Mouse (Mus musculus) v-Abl transformed pro-B cells (cell line): Measurements from ENCODE around the gene Vrtn.

Source experiments
- in situ Hi-C, 2 experiments: fragments of 400-800 bp; cut with MboI; formaldehyde crosslinking; loops; one replicate each; pipeline ENCODE4 v1.15.1; 2025; ENCODE audit not compliant: unreplicated experiment in 2 of 2

Vrtn gene

GRCm38 (mm10) chr12:84640654-84641053 lies at the start of gene Vrtn:
TSS of gene Vrtn (plus strand) at chr12:84641019.
- in situ Hi-C loops = loop anchor here in 1 of 2 experiments (25.0 kb wide), 1 partner anchor 672 kb away; no protein-coding TSS in a partner anchor

GRCm38 (mm10) chr12:84598324-84598723 lies 42.5 kb upstream of the Vrtn start:
- in situ Hi-C loops = loop anchor here in 1 of 2 experiments (25.0 kb wide), 1 partner anchor 436 kb away; no protein-coding TSS in a partner anchor

GRCm38 (mm10) chr12:84604001-84604400 lies 36.8 kb upstream of the Vrtn start:
- in situ Hi-C loops = no loop called here

GRCm38 (mm10) chr12:84605860-84606259 lies 35.0 kb upstream of the Vrtn start:
- in situ Hi-C loops = no loop called here

GRCm38 (mm10) chr12:84611718-84612117 lies 29.1 kb upstream of the Vrtn start:
- in situ Hi-C loops = no loop called here

DNA sequence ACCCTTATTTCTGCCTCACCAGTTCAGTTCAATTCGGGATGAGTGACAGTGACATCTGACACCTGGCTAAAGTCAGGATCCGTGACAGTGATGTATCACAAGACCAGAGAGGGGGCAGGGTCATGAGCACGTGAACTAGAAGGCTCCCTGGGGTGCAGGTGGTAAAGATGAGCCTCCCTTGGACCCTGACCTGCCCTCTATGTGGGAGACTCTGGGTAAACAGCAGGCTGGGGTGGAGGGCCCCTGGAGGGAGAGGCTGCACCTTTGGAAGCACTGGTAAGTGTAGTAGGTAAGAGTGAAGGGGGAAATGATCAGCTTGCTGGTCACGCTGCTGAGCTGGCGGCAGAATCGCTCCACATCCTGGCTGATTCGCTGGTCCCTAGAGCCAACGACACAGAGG lies 28.3 kb upstream of the Vrtn start:
- in situ Hi-C loops = no loop called here

- in situ Hi-C loops = no loop called here
These were observed 26.8 kb upstream of the Vrtn start for GRCm38 (mm10) chr12:84614001-84614400.

DNA sequence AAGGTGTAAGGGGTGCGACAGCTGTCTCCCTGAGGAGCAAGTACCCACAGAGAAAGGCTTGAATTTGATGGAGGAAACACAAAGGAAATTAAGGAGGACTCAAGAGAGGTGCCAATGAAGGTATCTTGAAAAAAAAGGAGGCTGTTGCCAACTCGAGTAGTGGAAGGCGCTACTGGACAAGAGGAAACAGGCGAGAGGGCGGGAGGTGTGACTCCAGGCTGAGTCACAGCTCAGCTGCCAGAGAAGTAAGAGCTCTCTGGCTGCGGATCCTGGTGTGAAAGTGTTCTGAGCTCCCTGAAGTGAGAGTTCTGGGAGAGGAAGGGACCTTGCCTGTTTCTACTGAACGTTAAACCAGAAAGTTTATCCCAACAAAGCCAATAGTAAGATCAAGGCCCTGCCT lies 26.3 kb upstream of the Vrtn start:
- in situ Hi-C loops = no loop called here

DNA sequence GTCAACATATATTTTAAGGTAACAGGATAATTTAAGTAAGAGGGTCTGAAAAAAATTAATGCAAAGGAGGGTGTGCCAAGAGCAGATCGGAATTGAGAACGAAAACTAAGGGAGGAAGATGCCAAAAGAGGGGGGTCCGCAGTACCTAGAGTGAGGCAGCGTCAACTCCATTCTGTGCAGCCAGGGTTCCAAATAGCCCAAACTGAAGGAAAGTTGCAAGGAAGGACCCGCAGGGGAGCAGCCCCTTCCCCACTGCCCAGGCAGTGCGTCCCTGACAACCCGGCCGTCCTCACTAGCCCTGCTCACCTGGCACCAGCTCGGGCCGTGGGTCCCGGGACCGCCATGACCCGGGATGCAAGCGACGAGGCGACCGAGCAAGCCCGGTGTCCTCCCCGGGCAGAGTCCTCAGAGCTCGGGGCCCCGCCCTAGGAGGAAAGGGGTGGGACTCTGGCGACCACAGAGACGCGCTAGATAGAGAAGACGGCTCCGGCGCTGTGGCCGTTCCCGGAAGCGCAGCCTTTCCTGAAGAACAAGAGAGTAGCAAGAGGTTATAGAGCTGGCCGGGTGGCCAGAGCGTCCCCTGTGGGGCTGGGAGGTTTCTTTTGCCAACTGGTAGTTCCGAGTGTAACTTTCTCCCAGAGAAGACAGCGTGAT lies 23.7 kb upstream of the Vrtn start, which contains the start of gene Abcd4:
Gene Abcd4 (minus strand): TSS at position 437 of the 654 bp plus-strand sequence.
- in situ Hi-C loops = no loop called here

DNA sequence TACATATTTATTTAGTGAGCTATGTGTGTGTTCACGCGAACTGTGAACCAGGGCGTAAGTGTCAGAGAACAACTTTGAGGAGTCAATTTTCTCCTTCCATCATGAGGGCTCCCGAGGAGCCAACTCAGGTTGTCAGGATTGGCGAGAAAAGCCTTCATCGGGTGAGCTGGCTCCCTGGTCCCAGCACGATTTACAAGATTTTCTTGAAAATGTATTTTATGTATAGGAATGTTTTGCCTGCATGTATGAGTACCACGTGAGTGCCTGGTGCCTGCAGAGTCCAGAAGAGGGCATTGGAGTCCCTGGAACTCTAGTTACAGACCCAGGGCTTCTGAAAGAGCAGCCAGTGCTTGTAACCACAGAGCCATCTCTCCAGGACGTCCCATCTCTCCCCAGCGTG lies 23.2 kb upstream of the Vrtn start:
- in situ Hi-C loops = no loop called here

DNA sequence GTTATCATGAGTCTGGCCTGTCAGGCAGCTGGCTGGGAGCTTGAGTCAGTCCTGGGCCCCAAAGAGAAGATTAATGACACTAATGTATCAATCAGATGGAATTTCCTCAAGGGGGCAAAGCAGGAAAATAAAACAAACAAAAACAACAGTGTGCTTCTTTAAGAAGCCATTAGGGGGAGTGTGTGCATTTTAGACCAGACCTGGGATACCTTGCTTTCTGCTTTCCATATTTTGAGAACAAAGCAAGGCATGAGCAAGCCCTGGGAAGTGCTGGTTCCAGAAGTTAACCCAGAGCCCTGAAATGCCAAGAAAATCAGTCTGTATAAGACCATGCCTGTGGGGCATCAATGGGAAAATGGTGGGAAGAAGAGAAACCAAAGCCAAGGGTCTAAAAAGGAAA lies 19.8 kb upstream of the Vrtn start:
- in situ Hi-C loops = no loop called here

- in situ Hi-C loops = no loop called here
These were observed 16.2 kb upstream of the Vrtn start for GRCm38 (mm10) chr12:84624601-84625000.

GRCm38 (mm10) chr12:84625116-84625515 lies 15.7 kb upstream of the Vrtn start:
- in situ Hi-C loops = loop anchor here in 1 of 2 experiments (25.0 kb wide), 1 partner anchor 687 kb away; no protein-coding TSS in a partner anchor

DNA sequence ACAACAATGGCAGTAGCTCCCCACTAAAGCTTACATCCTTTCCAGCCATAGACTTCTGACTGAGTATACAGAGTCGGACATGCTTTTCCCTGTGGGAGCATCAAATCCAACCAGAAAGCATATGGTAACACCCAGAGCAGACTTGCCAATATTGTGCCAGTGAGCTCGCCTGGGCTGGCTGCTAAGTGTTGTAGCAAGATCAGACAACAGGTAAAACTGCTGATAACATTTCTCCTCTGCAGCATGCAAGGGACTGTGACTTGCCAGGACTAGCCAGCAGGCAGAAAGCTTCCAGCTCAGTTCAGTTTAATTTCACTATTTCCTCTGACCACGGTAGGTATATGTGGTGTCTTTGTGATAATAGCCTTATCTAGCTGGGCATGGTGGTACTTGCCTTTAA lies 9.0 kb upstream of the Vrtn start:
- in situ Hi-C loops = loop anchor here in 1 of 2 experiments (25.0 kb wide), 1 partner anchor 680 kb away; no protein-coding TSS in a partner anchor

- in situ Hi-C loops = loop anchor here in 1 of 2 experiments (25.0 kb wide), 1 partner anchor 672 kb away; no protein-coding TSS in a partner anchor
These were observed 566 bp upstream of the Vrtn start for GRCm38 (mm10) chr12:84640253-84640652.

DNA sequence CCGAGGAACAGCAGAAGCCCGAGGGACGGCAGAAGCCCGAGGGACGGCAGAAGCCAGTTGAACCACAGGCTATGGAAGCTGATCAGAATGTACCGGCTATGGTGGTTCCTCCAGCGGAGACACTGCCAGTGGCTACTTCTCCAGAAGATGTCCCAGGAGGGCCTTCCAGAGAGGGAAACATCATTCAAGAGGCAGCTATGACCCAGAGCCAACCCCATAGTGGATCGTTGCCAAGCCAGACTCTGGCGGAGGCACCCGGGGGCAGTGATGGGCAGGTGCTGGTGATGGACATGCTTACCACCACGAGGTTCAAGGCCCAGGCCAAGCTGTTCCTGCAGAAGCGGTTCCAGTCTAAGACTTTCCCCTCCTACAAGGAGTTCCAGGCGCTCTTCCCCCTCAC lies 9.4 kb downstream of the Vrtn start:
- in situ Hi-C loops = loop anchor here (10.0 to 25.0 kb wide), 3 partner anchors 385 to 662 kb away; no protein-coding TSS in a partner anchor

DNA sequence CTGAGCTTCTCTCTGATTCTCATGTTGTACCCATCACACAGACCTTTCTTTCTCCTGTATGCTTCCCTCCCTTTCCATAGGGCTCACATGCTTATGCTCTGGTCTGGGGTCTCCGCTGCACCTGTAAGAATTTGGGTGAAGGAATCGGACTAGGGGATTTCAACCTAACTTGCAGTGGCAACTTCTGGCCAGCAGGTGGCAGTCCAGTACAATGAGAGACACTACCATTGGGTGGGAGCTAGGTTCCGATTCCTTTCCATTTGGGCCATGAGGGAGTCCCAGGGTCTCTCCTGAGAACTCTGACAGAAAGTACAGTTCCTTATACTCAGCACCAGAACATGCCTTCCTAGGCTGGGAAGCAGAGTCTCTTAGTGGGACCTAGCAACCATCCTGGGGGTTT lies 13.1 kb downstream of the Vrtn start:
- in situ Hi-C loops = loop anchor here (10.0 to 25.0 kb wide), 3 partner anchors 381 to 658 kb away; no protein-coding TSS in a partner anchor

- in situ Hi-C loops = loop anchor here (5.0 to 25.0 kb wide), 3 partner anchors 82 to 642 kb away; no protein-coding TSS in a partner anchor
These were observed 29.7 kb downstream of the Vrtn start for GRCm38 (mm10) chr12:84670555-84670954.

GRCm38 (mm10) chr12:84671646-84672045 lies 30.8 kb downstream of the Vrtn start:
- in situ Hi-C loops = loop anchor here (5.0 to 25.0 kb wide), 3 partner anchors 81 to 641 kb away; no protein-coding TSS in a partner anchor

DNA sequence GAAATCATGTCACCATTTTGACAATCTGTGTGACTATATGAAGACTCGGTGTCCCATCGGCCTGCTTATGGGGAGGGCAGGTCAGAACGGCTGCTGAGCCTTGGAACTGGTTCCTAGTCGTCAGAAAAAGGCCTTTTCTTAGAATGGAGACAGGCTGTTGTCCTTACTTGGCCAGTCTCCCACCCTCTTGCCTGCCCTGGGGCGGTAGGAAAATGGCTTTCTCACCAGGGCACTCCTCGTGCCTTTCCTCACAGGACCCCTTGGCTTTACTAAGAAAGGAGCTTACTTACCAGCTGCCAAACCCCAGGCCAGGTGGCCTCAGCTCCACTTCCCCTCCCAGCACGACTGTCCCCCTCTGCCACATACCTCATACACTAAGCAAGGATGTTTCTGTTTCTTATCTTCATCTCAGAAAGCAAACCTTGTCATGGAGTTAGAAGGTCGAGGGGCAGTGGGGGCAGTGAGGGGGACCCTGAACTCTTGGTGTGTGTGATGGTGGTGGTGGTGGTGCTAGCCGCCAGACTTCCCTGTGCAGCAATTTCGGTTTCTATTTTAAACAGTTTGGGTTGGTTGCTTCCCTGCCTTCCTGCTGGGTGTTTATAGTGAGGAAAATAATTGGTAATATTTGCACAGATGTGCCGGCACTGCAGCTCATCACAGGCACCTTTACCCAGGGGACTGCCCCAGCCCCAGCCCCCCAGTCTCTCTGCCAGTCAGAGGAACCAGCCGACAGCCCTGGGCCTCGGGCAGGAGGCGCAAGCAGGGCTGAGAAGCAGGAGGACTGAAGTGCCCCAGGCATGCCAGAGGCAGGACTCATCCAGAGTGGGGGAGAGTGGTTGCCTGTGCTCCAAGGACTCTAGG lies 34.1 kb downstream of the Vrtn start:
- in situ Hi-C loops = loop anchor here (5.0 to 25.0 kb wide), 3 partner anchors 77 to 637 kb away; no protein-coding TSS in a partner anchor

GRCm38 (mm10) chr12:84676011-84676410 lies 35.2 kb downstream of the Vrtn start:
- in situ Hi-C loops = no loop called here
